Mouse (Mus musculus) MN1 (cell line): ENCODE results near the gene Nr2e3.
"Not testable (repeated sequence)": the region's sequence is repeated elsewhere in the genome, so short reads cannot be mapped to it uniquely, and the experiment has no call there.

Source experiments
- DNase-seq: peaks from one replicate; pipeline ENCODE4 v3.0.0-alpha.2; 2016; ENCODE audit warnings: low spot score

Nr2e3 gene

GRCm38 (mm10) chr9:59949981-59950380 lies 10.5 kb downstream of the Nr2e3 start:
- no peak for DNase-seq

GRCm38 (mm10) chr9:59949511-59949910 lies 10.9 kb downstream of the Nr2e3 start:
- no peak for DNase-seq

DNA sequence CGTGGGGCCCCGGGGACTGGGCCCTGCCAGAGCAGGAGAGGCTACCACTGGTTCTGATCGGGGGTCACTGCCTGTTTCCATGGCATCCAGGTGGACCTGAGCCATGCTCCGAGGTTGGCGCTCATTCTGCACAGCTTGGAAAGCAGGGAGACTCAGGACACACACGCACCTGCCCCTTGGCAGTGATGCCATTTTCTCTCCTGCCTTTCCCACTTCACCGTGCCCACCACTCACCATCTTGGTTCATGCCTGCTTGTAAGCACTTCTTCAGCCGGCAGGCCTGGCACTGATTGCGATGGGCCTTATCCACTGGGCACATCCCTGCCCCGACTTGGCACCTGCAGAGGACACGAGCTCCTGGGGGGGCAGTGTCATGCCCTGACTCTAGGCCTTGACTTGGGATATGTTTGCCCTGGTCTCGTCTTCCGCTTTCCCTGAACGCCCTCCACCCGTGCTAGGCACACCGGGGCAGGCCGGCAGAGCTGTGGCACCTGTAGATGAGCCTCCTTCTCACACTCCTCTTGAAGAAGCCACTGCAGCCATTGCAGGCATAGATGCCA lies 11.7 kb downstream of the Nr2e3 start:
- no peak for DNase-seq

GRCm38 (mm10) chr9:59948226-59948625 lies 12.2 kb downstream of the Nr2e3 start:
- DNase-seq = no peak

DNA sequence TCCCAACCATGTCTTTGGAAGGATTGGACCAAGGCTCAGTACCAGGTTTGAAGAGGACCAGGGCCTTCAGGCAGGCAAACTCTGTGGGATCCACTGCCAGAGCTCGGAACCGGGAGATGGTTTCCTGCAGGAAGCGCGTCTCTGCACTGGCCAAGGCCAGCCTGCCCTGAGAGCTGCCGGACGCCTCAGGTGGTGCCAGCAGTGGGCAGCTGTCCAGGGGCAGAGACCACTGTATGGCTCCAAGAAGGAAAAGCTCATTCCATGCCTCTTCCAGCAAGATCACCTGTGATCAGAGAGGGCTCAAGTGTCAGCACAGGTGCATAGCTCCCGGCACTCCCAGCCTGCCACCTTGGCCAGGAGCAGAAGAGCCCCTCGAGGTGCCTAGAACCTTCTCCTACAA lies 13.2 kb downstream of the Nr2e3 start:
- no peak for DNase-seq

GRCm38 (mm10) chr9:59945241-59945640 lies 15.2 kb downstream of the Nr2e3 start:
- no peak for DNase-seq

DNA sequence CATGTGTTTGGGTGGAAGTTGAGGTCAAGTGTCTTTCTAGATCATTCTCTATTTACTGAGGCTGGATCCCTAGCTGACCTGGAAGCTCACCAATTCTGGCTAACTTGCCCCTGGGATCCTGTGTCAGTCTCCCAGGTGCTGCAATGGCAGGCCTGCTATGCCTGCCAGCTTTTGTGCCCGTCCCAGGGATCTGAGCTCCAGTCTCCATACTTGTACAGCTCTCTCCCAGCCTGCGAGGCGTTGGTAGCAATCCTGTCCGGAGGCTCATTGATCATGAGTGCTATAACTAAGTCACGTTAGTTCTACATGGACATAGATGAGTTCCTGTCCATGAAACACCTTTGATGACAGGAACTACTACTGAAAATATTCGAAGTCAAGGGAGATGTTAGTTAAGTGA lies 16.6 kb downstream of the Nr2e3 start:
- DNase-seq = no peak

DNA sequence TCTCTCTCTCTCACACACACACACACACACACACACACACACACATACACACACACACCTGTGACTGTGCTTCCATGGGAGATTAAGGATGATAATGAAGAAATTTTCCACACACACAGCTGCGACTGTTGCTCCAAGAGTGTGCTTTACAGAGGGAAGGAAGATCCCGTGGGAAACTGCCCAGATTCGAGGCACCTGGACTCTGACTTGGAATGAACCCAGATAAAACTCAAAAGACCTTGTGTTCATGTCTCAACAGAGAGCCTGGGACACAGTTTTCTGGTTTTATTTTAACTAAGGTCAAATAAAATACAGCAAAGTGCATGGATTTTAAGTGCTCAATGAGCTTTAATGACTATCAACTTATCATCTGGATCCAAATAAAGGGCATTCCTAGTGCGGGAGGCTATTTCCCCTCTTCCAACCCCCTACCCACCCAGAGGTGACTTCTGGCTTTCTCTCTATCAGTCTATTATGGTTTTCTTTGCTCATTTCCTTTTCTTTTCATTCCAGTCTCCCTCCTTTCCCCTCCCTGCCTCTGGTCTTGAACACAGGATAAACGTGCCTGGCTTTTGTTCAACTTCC lies 17.9 kb downstream of the Nr2e3 start:
- DNase-seq = no peak

DNA sequence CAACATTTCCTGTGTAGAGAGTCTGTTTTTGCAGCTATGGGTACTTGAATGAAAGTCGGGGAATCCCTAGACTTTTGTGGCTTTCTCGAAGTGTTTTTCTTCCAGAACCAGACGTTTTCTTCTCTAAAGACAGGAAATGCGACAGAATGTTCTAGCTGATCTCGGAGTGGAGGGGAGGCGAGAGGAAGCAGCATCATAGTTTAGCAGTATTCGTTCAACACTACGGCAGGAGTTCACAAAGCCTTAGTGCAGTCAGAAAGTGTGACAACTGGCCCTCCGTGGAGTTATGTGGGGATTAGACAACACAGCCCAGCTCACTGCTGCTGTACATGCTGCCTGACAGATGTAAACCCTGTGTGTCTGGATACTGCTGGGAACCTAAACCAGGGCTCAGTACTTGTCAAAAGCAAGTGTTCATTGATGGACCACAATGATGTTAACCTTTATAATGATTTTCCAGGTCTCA lies 18.5 kb downstream of the Nr2e3 start:
- no peak for DNase-seq

DNA sequence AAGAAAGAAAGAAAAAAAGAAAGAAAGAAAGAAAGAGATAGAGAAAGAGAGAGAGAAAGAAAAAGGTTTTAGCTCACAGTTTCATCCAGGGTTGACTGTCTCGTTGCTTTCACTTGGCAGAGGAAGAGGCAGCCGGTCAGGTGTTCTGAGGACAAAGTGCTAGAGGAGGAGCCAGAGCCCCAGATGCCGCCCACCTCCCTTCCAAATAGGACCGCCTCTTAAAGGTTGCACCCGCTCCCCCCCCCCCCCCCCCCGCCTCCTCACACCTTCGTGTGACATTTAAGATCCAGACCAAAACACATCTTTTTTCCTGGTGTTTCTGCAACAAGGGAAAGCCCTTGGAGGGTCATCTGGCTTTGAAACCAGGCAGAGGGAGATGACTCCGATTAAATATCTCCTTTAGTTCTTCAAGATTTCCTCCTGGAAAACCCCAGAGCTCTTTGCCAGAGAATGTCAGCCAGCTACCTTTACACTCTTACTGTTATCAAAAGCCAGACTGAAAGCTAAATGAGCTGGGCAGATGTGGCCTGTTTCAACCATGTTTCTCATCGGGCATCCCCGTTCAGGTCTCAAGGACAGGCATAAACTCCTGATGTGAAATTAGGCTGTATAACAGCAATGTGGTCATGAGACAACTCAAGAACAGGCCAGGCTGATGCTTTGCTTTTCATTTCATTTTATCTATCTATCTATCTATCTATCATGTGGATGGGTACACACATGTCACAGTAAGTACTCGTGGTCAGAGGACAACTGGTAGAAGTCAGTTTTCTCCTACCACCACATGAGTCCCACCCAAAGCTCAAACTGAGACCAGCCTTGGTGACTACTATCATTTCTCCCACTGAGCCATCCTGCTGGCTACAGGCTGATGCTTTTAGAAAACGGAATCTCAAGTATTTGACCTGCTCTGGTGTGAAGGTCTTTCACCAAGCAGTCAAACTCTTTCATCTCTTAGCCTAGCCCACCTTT lies 19.3 kb downstream of the Nr2e3 start:
- DNase-seq = no peak

GRCm38 (mm10) chr9:59939691-59940090 lies 20.8 kb downstream of the Nr2e3 start:
- no peak for DNase-seq

DNA sequence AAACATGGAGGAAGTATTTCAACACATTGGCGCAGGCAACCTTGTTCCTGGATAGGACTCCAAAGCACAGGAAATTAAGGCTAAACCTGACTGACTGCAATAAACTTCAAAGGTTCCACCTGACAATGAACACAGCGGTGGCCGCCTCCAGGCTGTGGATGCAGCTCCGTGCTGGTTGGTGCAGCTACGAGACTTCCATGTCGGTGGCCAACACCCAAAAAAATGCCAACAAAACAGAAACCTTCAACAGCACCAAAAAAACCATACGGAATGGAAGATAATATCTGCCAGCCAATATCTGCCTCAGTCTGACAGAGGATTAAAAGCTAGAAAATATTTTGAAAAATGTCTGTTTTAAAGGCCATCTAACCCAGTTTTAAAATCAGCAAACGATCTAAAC lies 21.9 kb downstream of the Nr2e3 start:
- DNase-seq = no peak

GRCm38 (mm10) chr9:59935866-59936265 lies 24.6 kb downstream of the Nr2e3 start:
- DNase-seq = not testable (repeated sequence)

DNA sequence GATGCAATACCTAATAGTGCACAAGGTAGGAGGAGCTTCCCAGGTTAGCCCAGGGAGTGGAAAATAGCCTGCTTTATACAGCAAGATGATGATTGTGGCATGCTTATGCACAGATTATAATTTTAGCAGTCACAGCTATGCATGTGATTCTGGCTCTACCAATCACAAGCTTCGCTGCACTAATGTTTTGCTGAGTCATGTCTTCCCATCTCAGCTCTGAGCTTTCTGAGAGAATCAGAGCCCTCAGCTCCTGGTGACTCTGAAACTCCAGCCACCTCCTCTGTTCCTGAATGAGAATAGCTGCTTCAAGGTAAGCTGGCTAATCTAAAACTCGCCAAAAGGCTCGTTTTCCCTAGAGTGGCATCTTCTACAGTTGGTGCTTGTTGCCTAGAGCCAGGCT lies 30.2 kb downstream of the Nr2e3 start:
- DNase-seq = no peak

- DNase-seq = no peak
Observed at GRCm38 (mm10) chr9:59914761-59915160, 45.7 kb downstream of the Nr2e3 start.

- no peak for DNase-seq
Observed at GRCm38 (mm10) chr9:59903382-59903781, 57.1 kb downstream of the Nr2e3 start.
